Mouse (Mus musculus) MEL (cell line): ENCODE data around the gene Tmcc3. TPM values are rescaled to one million over a fixed set of nuclear protein-coding genes. Genes with fewer than 3 reads are reported as not detected.

Experiments used
- DNase-seq: peaks from one replicate; pipeline ENCODE4 v3.0.0; 2011; ENCODE audit warnings: low read depth, low spot score
- H3K27ac ChIP-seq: 2 replicates; pipeline ENCODE4 v1.5.1; 2012; ENCODE audit warnings: low read depth, mild to moderate bottlenecking, control low read depth, low read length, moderate library complexity; ENCODE audit not compliant: control insufficient read depth
- H3K27me3 ChIP-seq, 2 experiments: fragments of 150-350 bp in 1 of 2; sonication (generic) in 1 of 2; 2 replicates each; pipeline ENCODE4 v1.6.1; 2012; ENCODE audit warnings: low read length in 2 of 2, mild to moderate bottlenecking in 2 of 2, improper control_type of control experiment in 1 of 2, moderate library complexity in 1 of 2; ENCODE audit not compliant: insufficient read depth in 2 of 2, control insufficient read depth in 1 of 2
- H3K36me3 ChIP-seq, 2 experiments: 2 replicates each; pipeline ENCODE4 v1.6.1; 2012 to 2014; ENCODE audit warnings: low read length in 2 of 2, improper control_type of control experiment in 1 of 2, inconsistent platforms in 1 of 2, mild to moderate bottlenecking in 1 of 2; ENCODE audit not compliant: insufficient read depth in 2 of 2, control insufficient read depth in 1 of 2
- H3K4me1 ChIP-seq, 2 experiments: fragments of 150-350 bp in 1 of 2; sonication (generic) in 1 of 2; 2 replicates each; pipeline ENCODE4 v1.6.1; 2012; ENCODE audit warnings: low read length in 2 of 2, improper control_type of control experiment in 1 of 2, mild to moderate bottlenecking in 1 of 2; ENCODE audit not compliant: insufficient read depth in 2 of 2, control insufficient read depth in 1 of 2
- H3K4me3 ChIP-seq, 2 experiments: fragments of 150-350 bp in 1 of 2; sonication (generic) in 1 of 2; 2 replicates each; pipeline ENCODE4 v1.5.1; 2012; ENCODE audit warnings: low read depth in 2 of 2, low read length in 2 of 2, mild to moderate bottlenecking in 2 of 2, moderate library complexity in 2 of 2, control low read depth in 1 of 2, improper control_type of control experiment in 1 of 2; ENCODE audit not compliant: control insufficient read depth in 1 of 2, insufficient read depth in 1 of 2
- H3K79me2 ChIP-seq: 2 replicates; pipeline ENCODE4 v1.6.1; 2012; ENCODE audit warnings: mild to moderate bottlenecking, low read length, moderate library complexity; ENCODE audit not compliant: control insufficient read depth, poor library complexity, insufficient read depth
- H3K9ac ChIP-seq: 2 replicates; pipeline ENCODE4 v1.6.1; 2012; ENCODE audit warnings: low read depth, mild to moderate bottlenecking, control low read depth, low read length, moderate library complexity; ENCODE audit not compliant: control insufficient read depth, poor library complexity, severe bottlenecking
- H3K9me3 ChIP-seq: fragments of 150-350 bp; sonication (generic); replicated peaks from 2 replicates; pipeline ENCODE4 v1.6.1; 2012; ENCODE audit warnings: mild to moderate bottlenecking, low read length, improper control_type of control experiment, moderate library complexity; ENCODE audit not compliant: insufficient read depth
- BHLHE40 ChIP-seq: IDR thresholded peaks from 2 replicates; pipeline ENCODE4 v1.6.1; 2012; ENCODE audit warnings: low read depth, mild to moderate bottlenecking, inconsistent platforms, low read length, improper control_type of control experiment, borderline replicate concordance
- CHD1 ChIP-seq: IDR thresholded peaks from 2 replicates; pipeline ENCODE4 v1.6.1; 2012; ENCODE audit warnings: low read depth, mild to moderate bottlenecking, inconsistent platforms, low read length, improper control_type of control experiment
- CTCF ChIP-seq, 3 experiments: IDR thresholded peaks in 2 of 3; conservative IDR thresholded peaks in 1 of 3; 2 replicates each; pipeline ENCODE4 v1.5.1; 2011 to 2012; ENCODE audit warnings: low read length in 3 of 3, low read depth in 2 of 3, mild to moderate bottlenecking in 2 of 3, improper control_type of control experiment in 1 of 3, inconsistent platforms in 1 of 3, mixed read lengths in 1 of 3, moderate library complexity in 1 of 3; ENCODE audit not compliant: control insufficient read depth in 1 of 3, insufficient read depth in 1 of 3, poor library complexity in 1 of 3, severe bottlenecking in 1 of 3
- ELF1 ChIP-seq: IDR thresholded peaks from 2 replicates; pipeline ENCODE4 v1.6.1; 2014; ENCODE audit warnings: low read depth, mild to moderate bottlenecking, inconsistent platforms, low read length, improper control_type of control experiment, moderate library complexity
- EP300 ChIP-seq, 2 experiments: IDR thresholded peaks; 2 replicates each; pipeline ENCODE4 v1.6.1; 2011; ENCODE audit warnings: improper control_type of control experiment in 2 of 2, low read length in 2 of 2, low read depth in 1 of 2, mild to moderate bottlenecking in 1 of 2
- ETS1 ChIP-seq: IDR thresholded peaks from 2 replicates; pipeline ENCODE4 v1.6.1; 2012; ENCODE audit warnings: low read depth, mild to moderate bottlenecking, inconsistent platforms, low read length, improper control_type of control experiment, moderate library complexity
- GABPA ChIP-seq: IDR thresholded peaks from 2 replicates; pipeline ENCODE4 v1.6.1; 2012; ENCODE audit warnings: low read depth, mild to moderate bottlenecking, inconsistent platforms, low read length, improper control_type of control experiment, moderate library complexity
- GATA1 ChIP-seq: IDR thresholded peaks from 2 replicates; pipeline ENCODE4 v1.6.1; 2011; ENCODE audit warnings: low read depth, low read length, improper control_type of control experiment
- MAZ ChIP-seq: IDR thresholded peaks from 2 replicates; pipeline ENCODE4 v1.6.1; 2012; ENCODE audit warnings: low read depth, mild to moderate bottlenecking, inconsistent platforms, low read length, improper control_type of control experiment
- MEF2A ChIP-seq: IDR thresholded peaks from 2 replicates; pipeline ENCODE4 v1.6.1; 2014; ENCODE audit warnings: low read depth, mild to moderate bottlenecking, inconsistent platforms, low read length, improper control_type of control experiment; ENCODE audit not compliant: poor library complexity, insufficient replicate concordance, severe bottlenecking; ENCODE audit errors: extremely low read depth
- MXI1 ChIP-seq: IDR thresholded peaks from 2 replicates; pipeline ENCODE4 v1.6.1; 2011; ENCODE audit warnings: mild to moderate bottlenecking, low read depth, low read length, improper control_type of control experiment
- TAL1 ChIP-seq: IDR thresholded peaks from 2 replicates; pipeline ENCODE4 v1.6.1; 2012; ENCODE audit warnings: mild to moderate bottlenecking, inconsistent platforms, low read length, moderate library complexity, mixed read lengths
- TCF12 ChIP-seq: IDR thresholded peaks from 2 replicates; pipeline ENCODE4 v1.6.1; 2014; ENCODE audit warnings: low read depth, mild to moderate bottlenecking, inconsistent platforms, low read length, improper control_type of control experiment, moderate library complexity
- UBTF ChIP-seq: IDR thresholded peaks from 2 replicates; pipeline ENCODE4 v1.6.1; 2012; ENCODE audit warnings: low read depth, mild to moderate bottlenecking, inconsistent platforms, low read length, improper control_type of control experiment, moderate library complexity, borderline replicate concordance; ENCODE audit not compliant: insufficient read depth
- USF1 ChIP-seq: IDR thresholded peaks from 2 replicates; pipeline ENCODE4 v1.6.1; 2014; ENCODE audit warnings: low read depth, mild to moderate bottlenecking, inconsistent platforms, low read length, improper control_type of control experiment, moderate library complexity
- ZKSCAN1 ChIP-seq: IDR thresholded peaks from 2 replicates; pipeline ENCODE4 v1.6.1; 2012; ENCODE audit warnings: low read depth, mild to moderate bottlenecking, inconsistent platforms, low read length, improper control_type of control experiment, moderate library complexity
- polyA plus RNA-seq, 2 experiments: library from polyadenylated mRNA; stranded (reverse) in 1 of 2; unstranded in 1 of 2; fragments of >175 nt in 1 of 2; fragments of >200 nt in 1 of 2; gene quantifications; 2 replicates each; pipeline versions ENCODE4 v1.2.1 to v1.2.4; 2012; ENCODE audit warnings: low replicate concordance in 2 of 2, low read depth in 1 of 2; ENCODE audit not compliant: insufficient read length in 2 of 2, insufficient read depth in 1 of 2, missing spikeins in 1 of 2
- total RNA-seq: library from RNA; depleted of rRNA; stranded (reverse); fragments of 300-350 nt; gene quantifications from 2 replicates; pipeline ENCODE4 v1.2.3, GENCODE M21; 2012

The Tmcc3 gene
- total and polyA plus RNA-seq, 3 experiments: 1.3 to 2.6 TPM; not detected in 1

DNA sequence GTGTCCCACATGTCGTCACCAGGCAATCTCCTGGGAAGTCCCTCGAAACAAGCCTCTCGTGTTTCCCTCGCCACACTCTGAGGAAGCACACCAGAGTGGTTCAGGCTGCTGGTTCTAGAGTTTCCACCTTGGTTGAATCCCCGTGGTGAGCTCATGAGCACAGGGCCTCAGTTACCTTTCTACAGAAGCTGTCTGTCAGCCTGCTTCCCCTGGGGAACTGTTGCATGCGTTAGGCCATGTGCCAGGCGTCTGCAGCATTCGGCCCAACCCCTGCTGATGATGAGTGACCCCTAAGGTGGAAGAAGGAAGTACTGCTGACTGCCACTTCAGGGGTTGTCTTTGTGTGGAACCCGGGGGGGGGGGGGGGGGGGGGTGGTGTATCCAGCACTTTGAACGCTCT, 210.0 kb downstream of the Tmcc3 start (continued):
- TF ChIP-seq MEF2A (no peak), UBTF (no peak), ELF1 (0 out of 2 replicates have a peak, but pooled peaks have one; percentile 29), ZKSCAN1 (no peak), MXI1 (peak; percentile 85), TAL1 (no peak), CTCF (IDR thresholded peaks at IDR 0.05 in 2 of 3, conservative IDR thresholded peaks at IDR 0.05 in 1 of 3; ENCODE audit: control insufficient read depth in 1 of 3, insufficient read depth in 1 of 3, low read depth in 2 of 3, low read length in 3 of 3, poor library complexity in 1 of 3, severe bottlenecking in 1 of 3) (peak in 1 of 3 experiments; percentile 8; a peak in 1 of 6 replicates), EP300 (IDR thresholded peaks at IDR 0.05; ENCODE audit: low read depth in 1 of 2, low read length in 2 of 2) (peak in 1 of 2 experiments; percentile 37; a peak in 2 of 4 replicates)

DNA sequence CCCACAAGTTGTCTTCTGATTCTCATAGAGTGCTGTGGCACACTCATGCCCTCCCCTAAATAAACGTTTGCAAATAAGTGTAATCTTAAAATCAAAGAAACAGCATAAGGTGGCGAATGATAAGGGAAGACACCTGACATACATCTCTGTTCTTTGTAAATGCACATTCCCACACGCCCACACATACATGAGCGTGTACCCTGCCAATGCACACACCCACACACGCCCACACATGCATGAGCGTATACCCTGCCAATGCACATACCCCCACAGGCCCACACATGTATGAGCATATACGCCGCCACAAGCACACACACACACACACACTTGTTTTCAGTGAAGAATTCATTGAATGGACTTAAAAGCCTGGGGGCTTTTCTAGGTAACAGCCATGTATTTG, 211.5 kb downstream of the Tmcc3 start:
- Histone ChIP-seq H3K4me1 (peaks cover 33 to 49% of the 10 kb centered on the region in 2 experiments), H3K27me3 (no peaks in the 10 kb centered on the region), H3K79me2 (peaks cover 2% of the 10 kb centered on the region), H3K36me3 (peaks cover 0 to 44% of the 10 kb centered on the region in 2 experiments; a peak in 2 of 4 replicates), H3K27ac (no peak overlapping the region), H3K4me3 (no peak overlapping the region), H3K9ac (no peak overlapping the region), H3K9me3 (no peaks in the 10 kb centered on the region)
- TF ChIP-seq ETS1 (peak; percentile 35; the same call in 1 of the 2 replicates), USF1 (no peak), EP300 (IDR thresholded peaks at IDR 0.05; ENCODE audit: low read depth in 1 of 2, low read length in 2 of 2) (peak; percentile 49 to 58; a peak in 2 of 4 replicates), TCF12 (peak; percentile 63; the same call in 1 of the 2 replicates), GATA1 (peak; percentile 25; the same call in 1 of the 2 replicates)
- no peak for DNase-seq

DNA sequence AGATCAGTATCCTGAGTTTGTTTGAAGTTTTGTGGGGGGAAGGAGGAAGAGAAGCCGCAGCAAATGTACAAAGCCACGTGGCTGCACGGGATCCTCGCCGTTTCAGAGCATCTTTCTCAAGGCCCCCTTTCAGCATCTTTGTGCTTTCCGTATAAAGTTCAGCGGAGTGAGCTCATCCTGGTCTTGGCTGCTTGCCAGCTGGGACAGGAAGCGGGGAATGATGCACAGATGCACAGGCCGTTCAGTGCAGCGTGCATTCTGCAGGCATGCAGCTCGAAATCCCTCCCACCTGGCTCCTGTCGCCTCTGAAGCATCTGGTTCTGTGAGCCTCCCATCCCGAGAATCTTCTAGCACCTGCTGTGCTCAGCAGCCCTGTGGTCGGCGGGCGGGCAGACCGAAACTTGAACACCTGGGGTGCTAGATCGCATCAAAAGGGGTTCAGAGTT, 212.0 kb downstream of the Tmcc3 start:
- no peak overlapping the region for H3K27ac ChIP-seq
- H3K9me3 ChIP-seq: no peaks in the 10 kb centered on the region
- H3K27me3 ChIP-seq: no peaks in the 10 kb centered on the region
- no peak for DNase-seq
- peaks cover 2% of the 10 kb centered on the region for H3K79me2 ChIP-seq
- TF ChIP-seq BHLHE40 (no peak), GATA1 (no peak), CHD1 (no peak), MAZ (no peak), GABPA (no peak)
- H3K9ac ChIP-seq: no peak overlapping the region
- H3K4me3 ChIP-seq: no peak overlapping the region
- H3K36me3 ChIP-seq: peaks cover 0 to 44% of the 10 kb centered on the region in 2 experiments; a peak in 2 of 4 replicates
- H3K4me1 ChIP-seq: peaks cover 35 to 49% of the 10 kb centered on the region in 2 experiments
